Mouse (Mus musculus): ENCODE results near the gene Mlx. TPM values are rescaled to one million over a fixed set of nuclear protein-coding genes. Genes with fewer than 3 reads are reported as not detected.

Mlx gene
- polyA plus RNA-seq, 1 experiment from 2014 or later: 61.6 TPM

DNA sequence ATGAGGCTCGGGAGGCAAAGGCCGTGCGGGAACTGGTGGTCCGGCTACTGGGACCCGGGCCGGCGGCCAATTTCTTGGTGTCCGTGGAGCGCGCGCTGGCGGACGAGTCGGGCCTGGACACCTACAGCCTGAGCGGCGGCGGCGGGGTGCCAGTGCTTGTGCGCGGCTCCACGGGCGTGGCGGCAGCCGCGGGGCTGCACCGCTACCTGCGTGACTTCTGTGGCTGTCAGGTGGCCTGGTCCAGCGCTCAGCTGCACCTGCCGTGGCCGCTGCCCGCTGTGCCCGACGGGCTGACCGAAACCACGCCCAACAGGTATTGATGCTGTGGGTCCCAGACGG is 16.9 kb upstream of the Mlx start:
- Histone ChIP-seq H3K9ac (ENCODE audit: low read length) (peak overlapping the region; percentile 81), H3K9me3 (ENCODE audit: control insufficient read depth, low read length) (no peaks in the 10 kb centered on the region), H3K4me1 (ENCODE audit: control insufficient read depth, insufficient read depth, low read length) (no peaks in the 10 kb centered on the region; the same call in 1 of the 2 replicates), H3K36me3 (ENCODE audit: control insufficient read depth, insufficient read depth, low read length) (no peaks in the 10 kb centered on the region), H3K4me2 (ENCODE audit: low read depth) (peak overlapping the region; percentile 99), H3K4me3 (ENCODE audit: low read depth, low read length) (peak overlapping the region; percentile 79), H3K27me3 (ENCODE audit: control insufficient read depth, insufficient read depth, low read length) (peaks cover 10% of the 10 kb centered on the region; the same call in 1 of the 2 replicates), H3K27ac (ENCODE audit: low read depth, low read length) (no peak overlapping the region)
- ATAC-seq (ENCODE audit: insufficient read depth, low FRiP score, low TSS enrichment) (peak; percentile 65), DNase-seq (ENCODE audit: low spot score) (no peak)
- WGBS: 0% methylated on average over 36 of the region's 36 CpGs

DNA sequence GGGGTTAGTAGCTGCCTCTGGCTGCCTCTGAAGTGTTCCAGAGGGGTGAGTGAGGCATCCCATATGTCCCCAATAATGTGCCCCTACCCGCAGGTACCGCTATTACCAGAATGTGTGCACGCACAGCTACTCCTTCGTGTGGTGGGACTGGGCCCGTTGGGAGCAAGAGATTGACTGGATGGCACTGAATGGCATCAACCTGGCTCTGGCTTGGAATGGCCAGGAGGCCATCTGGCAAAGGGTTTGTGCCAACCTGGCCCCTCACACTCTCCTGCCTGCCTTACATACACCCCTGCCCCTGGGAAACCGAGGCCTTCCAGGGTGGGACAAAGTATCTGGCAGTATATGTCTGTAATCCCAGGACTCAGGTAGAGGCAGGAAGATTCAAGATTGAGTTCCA is 16.1 kb upstream of the Mlx start:
- Histone ChIP-seq H3K9ac (ENCODE audit: low read length) (0 out of 2 replicates have a peak overlapping the region, but pooled peaks have one; percentile 4), H3K36me3 (ENCODE audit: control insufficient read depth, insufficient read depth, low read length) (no peaks in the 10 kb centered on the region), H3K27ac (ENCODE audit: low read depth, low read length) (no peak overlapping the region), H3K9me3 (ENCODE audit: control insufficient read depth, low read length) (no peaks in the 10 kb centered on the region), H3K4me2 (ENCODE audit: low read depth) (peak overlapping the region; percentile 99; the same call in 1 of the 2 replicates), H3K4me1 (ENCODE audit: control insufficient read depth, insufficient read depth, low read length) (no peaks in the 10 kb centered on the region; the same call in 1 of the 2 replicates), H3K27me3 (ENCODE audit: control insufficient read depth, insufficient read depth, low read length) (peaks cover 10% of the 10 kb centered on the region; the same call in 1 of the 2 replicates), H3K4me3 (ENCODE audit: low read depth, low read length) (no peak overlapping the region; the same call in 1 of the 2 replicates)
- no peak for ATAC-seq (ENCODE audit: insufficient read depth, low FRiP score, low TSS enrichment)
- 73% methylated on average over 6 of the region's 6 CpGs for WGBS
- DNase-seq (ENCODE audit: low spot score): no peak

GRCm38 (mm10) chr11:101071810-101072428 is 15.2 kb upstream of the Mlx start:
- ATAC-seq (ENCODE audit: insufficient read depth, low FRiP score, low TSS enrichment): no peak
- peaks cover 10% of the 10 kb centered on the region; the same call in 1 of the 2 replicates for H3K27me3 ChIP-seq (ENCODE audit: control insufficient read depth, insufficient read depth, low read length)
- no peak for DNase-seq (ENCODE audit: low spot score)
- no peak overlapping the region for H3K4me2 ChIP-seq (ENCODE audit: low read depth)
- no peaks in the 10 kb centered on the region for H3K9me3 ChIP-seq (ENCODE audit: control insufficient read depth, low read length)
- 74% methylated on average over 14 of the region's 14 CpGs for WGBS
- H3K36me3 ChIP-seq (ENCODE audit: control insufficient read depth, insufficient read depth, low read length): no peaks in the 10 kb centered on the region
- no peak overlapping the region for H3K9ac ChIP-seq (ENCODE audit: low read length)
- H3K4me1 ChIP-seq (ENCODE audit: control insufficient read depth, insufficient read depth, low read length): no peaks in the 10 kb centered on the region; the same call in 1 of the 2 replicates
- H3K4me3 ChIP-seq (ENCODE audit: low read depth, low read length): no peak overlapping the region
- no peak overlapping the region for H3K27ac ChIP-seq (ENCODE audit: low read depth, low read length)

- WGBS: 71% methylated on average over 9 of the region's 9 CpGs
- ATAC-seq (ENCODE audit: insufficient read depth, low FRiP score, low TSS enrichment) (no peak), DNase-seq (ENCODE audit: low spot score) (no peak)
- Histone ChIP-seq H3K4me1 (ENCODE audit: control insufficient read depth, insufficient read depth, low read length) (peaks cover 3% of the 10 kb centered on the region; the same call in 1 of the 2 replicates), H3K9me3 (ENCODE audit: control insufficient read depth, low read length) (no peaks in the 10 kb centered on the region), H3K9ac (ENCODE audit: low read length) (no peak within 1 kb of the TSS), H3K4me2 (ENCODE audit: low read depth) (no peak within 1 kb of the TSS), H3K27ac (ENCODE audit: low read depth, low read length) (no peak within 1 kb of the TSS), H3K4me3 (ENCODE audit: low read depth, low read length) (no peak within 1 kb of the TSS), H3K36me3 (ENCODE audit: control insufficient read depth, insufficient read depth, low read length) (no peaks in the 10 kb centered on the region), H3K27me3 (ENCODE audit: control insufficient read depth, insufficient read depth, low read length) (peaks cover 40% of the 10 kb centered on the region)
Measured at GRCm38 (mm10) chr11:101078121-101078520, 9.0 kb upstream of the Mlx start, which contains the start of gene Hsd17b1. TSS of gene Hsd17b1 (plus strand) at chr11:101078411.

- peaks cover 40% of the 10 kb centered on the region for H3K27me3 ChIP-seq (ENCODE audit: control insufficient read depth, insufficient read depth, low read length)
- no peak for ATAC-seq (ENCODE audit: insufficient read depth, low FRiP score, low TSS enrichment)
- H3K9ac ChIP-seq (ENCODE audit: low read length): no peak overlapping the region
- no peak overlapping the region for H3K4me2 ChIP-seq (ENCODE audit: low read depth)
- no peak for DNase-seq (ENCODE audit: low spot score)
- no peaks in the 10 kb centered on the region for H3K9me3 ChIP-seq (ENCODE audit: control insufficient read depth, low read length)
- H3K27ac ChIP-seq (ENCODE audit: low read depth, low read length): no peak overlapping the region
- no peak overlapping the region for H3K4me3 ChIP-seq (ENCODE audit: low read depth, low read length)
- WGBS: 4% methylated on average over 23 of the region's 27 CpGs
- H3K4me1 ChIP-seq (ENCODE audit: control insufficient read depth, insufficient read depth, low read length): peaks cover 11% of the 10 kb centered on the region
- H3K36me3 ChIP-seq (ENCODE audit: control insufficient read depth, insufficient read depth, low read length): no peaks in the 10 kb centered on the region
Measured at GRCm38 (mm10) chr11:101079746-101080145, 7.3 kb upstream of the Mlx start.

DNA sequence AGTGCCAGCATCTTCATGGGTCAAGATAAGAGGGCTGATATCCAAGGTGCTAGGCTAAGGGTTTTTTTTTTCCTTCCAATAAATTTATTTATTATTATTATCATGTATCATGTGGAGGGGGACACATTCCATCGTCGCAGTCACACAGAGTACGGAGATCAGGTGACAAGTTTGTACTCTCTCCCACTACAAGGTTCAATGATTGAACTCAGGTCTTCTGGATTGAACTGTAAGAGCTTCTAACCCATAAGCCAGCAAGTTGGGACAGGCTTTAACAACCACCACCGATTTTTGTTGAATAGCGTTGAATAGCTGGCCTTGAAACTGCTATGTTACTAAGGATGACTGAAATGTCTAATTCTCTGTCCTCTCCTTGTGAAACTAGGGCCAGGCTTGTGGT is 6.7 kb upstream of the Mlx start:
- H3K4me2 ChIP-seq (ENCODE audit: low read depth): no peak overlapping the region
- no peaks in the 10 kb centered on the region for H3K9me3 ChIP-seq (ENCODE audit: control insufficient read depth, low read length)
- DNase-seq (ENCODE audit: low spot score) (no peak), ATAC-seq (ENCODE audit: insufficient read depth, low FRiP score, low TSS enrichment) (no peak)
- H3K4me3 ChIP-seq (ENCODE audit: low read depth, low read length): no peak overlapping the region
- H3K9ac ChIP-seq (ENCODE audit: low read length): no peak overlapping the region
- no peak overlapping the region for H3K27ac ChIP-seq (ENCODE audit: low read depth, low read length)
- H3K36me3 ChIP-seq (ENCODE audit: control insufficient read depth, insufficient read depth, low read length): no peaks in the 10 kb centered on the region
- peaks cover 11% of the 10 kb centered on the region for H3K4me1 ChIP-seq (ENCODE audit: control insufficient read depth, insufficient read depth, low read length)
- WGBS: 61% methylated on average over 5 of the region's 5 CpGs
- peaks cover 40% of the 10 kb centered on the region for H3K27me3 ChIP-seq (ENCODE audit: control insufficient read depth, insufficient read depth, low read length)

GRCm38 (mm10) chr11:101081659-101082058 is 5.4 kb upstream of the Mlx start:
- Histone ChIP-seq H3K27me3 (ENCODE audit: control insufficient read depth, insufficient read depth, low read length) (peaks cover 40% of the 10 kb centered on the region), H3K4me1 (ENCODE audit: control insufficient read depth, insufficient read depth, low read length) (peaks cover 17% of the 10 kb centered on the region), H3K4me2 (ENCODE audit: low read depth) (peak overlapping the region; percentile 98), H3K9me3 (ENCODE audit: control insufficient read depth, low read length) (no peaks in the 10 kb centered on the region), H3K9ac (ENCODE audit: low read length) (peak overlapping the region; percentile 89; the same call in 1 of the 2 replicates), H3K36me3 (ENCODE audit: control insufficient read depth, insufficient read depth, low read length) (no peaks in the 10 kb centered on the region), H3K4me3 (ENCODE audit: low read depth, low read length) (peak overlapping the region; percentile 85), H3K27ac (ENCODE audit: low read depth, low read length) (0 out of 2 replicates have a peak overlapping the region, but pooled peaks have one; percentile 87)
- DNase-seq (ENCODE audit: low spot score) (no peak), ATAC-seq (ENCODE audit: insufficient read depth, low FRiP score, low TSS enrichment) (no peak)
- WGBS: 6% methylated on average over 10 of the region's 10 CpGs

DNA sequence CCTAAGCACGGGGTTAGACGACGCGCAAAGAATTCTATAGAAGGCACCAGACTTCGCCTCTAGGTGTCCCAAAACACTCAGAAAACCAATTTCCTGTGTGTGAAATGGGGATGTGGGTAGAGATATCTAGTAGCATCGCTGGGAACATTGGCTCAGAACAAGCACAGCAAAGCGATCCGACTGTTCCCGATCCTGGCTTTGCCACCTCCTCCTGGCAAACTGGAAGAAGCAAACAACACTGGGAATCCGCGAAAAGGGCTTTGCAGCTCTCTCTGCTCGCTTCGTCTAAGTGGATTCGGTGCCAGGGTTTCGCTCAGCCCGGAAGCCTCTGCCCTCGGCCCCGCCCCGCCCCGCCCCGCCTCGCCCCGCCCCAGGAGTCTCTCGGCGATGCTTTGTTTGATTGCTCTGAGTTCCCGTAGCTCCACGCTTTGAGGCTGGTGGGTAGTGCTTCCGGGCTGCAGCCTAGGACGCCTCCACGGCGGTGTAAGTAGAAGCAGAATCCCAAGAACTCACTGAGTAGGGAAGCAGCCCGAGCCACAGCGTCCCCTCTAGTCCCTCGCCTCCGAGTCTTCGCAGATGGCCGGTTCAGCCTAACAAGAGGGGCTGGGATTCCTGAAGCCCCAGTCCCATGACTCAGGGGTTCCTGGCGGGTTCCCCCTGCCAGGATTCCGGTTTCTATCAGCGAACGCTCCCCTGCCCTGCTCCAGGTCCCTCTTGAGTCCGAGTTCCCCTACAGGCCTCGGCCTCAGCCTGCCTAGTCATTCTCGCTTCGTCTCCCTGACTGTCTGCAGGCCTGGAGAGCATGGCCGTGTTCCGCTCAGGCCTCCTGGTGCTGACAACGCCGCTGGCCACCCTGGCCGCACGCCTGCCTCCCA is 4.6 kb upstream of the Mlx start, which contains the start of gene Coasy:
Gene Coasy, plus strand, starts transcription at position 358 of the 875 bp plus-strand sequence.
- Histone ChIP-seq H3K4me3 (ENCODE audit: low read depth, low read length) (peak within 1 kb of the TSS; percentile 85), H3K9ac (ENCODE audit: low read length) (peak within 1 kb of the TSS; percentile 89), H3K36me3 (ENCODE audit: control insufficient read depth, insufficient read depth, low read length) (no peaks in the 10 kb centered on the region), H3K9me3 (ENCODE audit: control insufficient read depth, low read length) (no peaks in the 10 kb centered on the region), H3K27ac (ENCODE audit: low read depth, low read length) (peak within 1 kb of the TSS; percentile 87), H3K4me2 (ENCODE audit: low read depth) (peak within 1 kb of the TSS; percentile 98), H3K4me1 (ENCODE audit: control insufficient read depth, insufficient read depth, low read length) (peaks cover 20% of the 10 kb centered on the region), H3K27me3 (ENCODE audit: control insufficient read depth, insufficient read depth, low read length) (peaks cover 39% of the 10 kb centered on the region)
- ATAC-seq (ENCODE audit: insufficient read depth, low FRiP score, low TSS enrichment) (peak; percentile 79), DNase-seq (ENCODE audit: low spot score) (peak; percentile 89)
- under 1% methylated on average over 51 of the region's 51 CpGs for WGBS

All from neural tube, embryonic 11.5 days (tissue).